Mouse (Mus musculus) spleen, postnatal 14 days (tissue): ENCODE measurements around the gene Nt5c2.

Source experiments
- DNase-seq, 2 experiments: peaks; one replicate each; pipeline ENCODE4 v3.0.0; 2021 to 2022; ENCODE audit warnings: low spot score in 2 of 2

Nt5c2 gene

GRCm38 (mm10) chr19:46887811-46888527, 127.0 kb downstream of the Nt5c2 start:
- no peak for DNase-seq

GRCm38 (mm10) chr19:46886826-46887225, 128.1 kb downstream of the Nt5c2 start:
- no peak for DNase-seq

DNA sequence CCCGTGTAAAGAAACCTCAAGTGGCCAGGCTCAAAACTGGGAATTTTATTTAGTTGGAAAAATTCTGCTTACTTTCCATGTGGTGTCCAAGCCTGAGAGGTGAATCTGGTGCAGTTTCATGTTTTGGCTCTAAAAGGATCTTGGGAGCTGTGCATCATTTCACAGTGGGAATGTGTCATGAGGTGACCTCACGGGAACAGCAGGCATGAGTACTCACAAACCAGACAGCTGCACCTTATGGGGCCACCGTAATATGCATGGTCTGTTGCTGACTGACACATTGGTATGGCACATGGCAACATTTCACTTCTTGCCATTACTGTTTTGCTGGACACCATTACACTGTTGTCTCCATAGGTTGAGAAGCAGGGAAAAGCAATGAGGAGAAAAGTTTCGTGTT, 129.6 kb downstream of the Nt5c2 start:
- no peak for DNase-seq

DNA sequence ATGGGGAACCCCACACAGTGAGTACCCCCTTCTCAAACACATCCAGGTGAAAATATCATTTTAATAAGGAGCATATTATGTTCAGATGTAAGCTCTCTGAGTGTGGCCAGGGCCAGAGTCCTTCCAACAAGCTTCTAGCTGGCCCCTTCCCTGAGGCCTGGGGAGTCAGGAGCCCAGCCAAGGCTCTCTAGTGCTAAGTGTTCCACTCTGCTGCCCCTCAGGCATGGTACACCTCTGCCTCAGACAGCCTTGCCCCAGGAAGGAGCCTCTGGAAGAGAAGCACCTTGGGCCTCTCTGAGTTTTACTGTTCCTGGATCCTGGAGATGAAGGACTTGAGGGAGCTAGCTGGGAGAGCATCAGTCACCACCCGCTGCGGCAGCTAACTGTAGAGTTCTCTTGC, 135.1 kb downstream of the Nt5c2 start:
- DNase-seq = no peak

- DNase-seq = peak; percentile 27 to 42
Observed at GRCm38 (mm10) chr19:46878346-46878745, 136.6 kb downstream of the Nt5c2 start.

DNA sequence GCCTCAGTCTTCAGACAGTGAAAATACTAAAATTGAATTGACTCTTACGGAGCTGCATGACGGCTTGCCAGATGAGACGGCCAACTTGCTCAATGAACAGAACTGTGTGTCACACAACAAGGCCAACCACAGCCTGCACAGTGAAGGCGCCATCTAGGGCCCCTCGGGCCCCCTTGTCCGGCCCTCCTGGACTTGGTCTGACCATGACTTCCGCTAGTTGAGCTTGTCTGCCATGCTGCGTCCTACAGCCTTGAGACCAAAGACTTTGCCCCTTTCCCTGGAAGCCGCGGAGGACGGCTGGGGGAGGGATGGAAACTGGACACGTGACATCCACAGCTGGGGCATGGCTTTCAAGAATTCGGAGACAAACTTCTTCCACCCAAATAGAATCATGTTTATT, 137.1 kb downstream of the Nt5c2 start:
- no peak for DNase-seq

GRCm38 (mm10) chr19:46875790-46876189, 139.2 kb downstream of the Nt5c2 start:
- DNase-seq = peak; percentile 72 to 82

DNA sequence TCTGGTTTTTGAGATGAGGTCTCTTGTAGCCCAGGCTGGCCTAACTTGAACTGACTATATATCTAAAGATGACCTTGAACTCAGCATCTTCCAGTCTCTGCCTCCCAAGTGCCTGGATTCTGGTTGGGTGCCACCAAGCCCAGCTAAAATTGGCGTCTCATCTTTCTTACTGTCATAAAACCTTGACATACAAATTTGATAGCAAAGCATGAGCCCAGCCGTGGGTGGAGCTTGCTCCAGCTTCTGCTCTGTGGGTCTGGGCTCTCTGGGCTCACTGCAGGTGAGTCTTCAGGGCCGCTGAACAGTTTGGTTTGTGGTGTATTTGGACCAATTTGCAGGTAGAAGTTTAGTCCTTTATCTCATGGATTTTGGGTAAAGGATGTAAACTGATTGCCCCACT, 141.0 kb downstream of the Nt5c2 start:
- no peak for DNase-seq

DNA sequence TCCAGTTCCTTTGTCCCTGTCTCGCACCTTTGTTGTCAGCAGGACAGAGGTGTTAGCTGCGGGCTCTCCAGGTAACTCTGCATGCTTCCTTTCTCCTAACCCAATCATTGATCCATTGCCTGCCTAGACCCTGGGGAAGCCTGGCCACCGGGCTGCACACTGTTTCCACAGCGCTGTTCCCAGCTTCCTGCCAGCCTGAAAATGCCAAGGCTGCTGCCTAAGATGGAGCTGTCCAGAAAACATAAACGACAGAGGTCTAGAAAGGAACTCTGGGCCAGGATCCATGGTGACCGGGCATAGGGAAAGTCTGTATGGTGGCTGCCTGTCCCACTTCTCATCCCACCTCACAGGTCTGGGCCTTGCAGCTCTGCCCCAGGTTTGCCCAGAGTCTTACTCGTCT, 143.3 kb downstream of the Nt5c2 start:
- no peak for DNase-seq

GRCm38 (mm10) chr19:46871096-46871495, 143.9 kb downstream of the Nt5c2 start:
- no peak for DNase-seq

- peak; percentile 71 to 79 for DNase-seq
Observed at GRCm38 (mm10) chr19:46869526-46869925, 145.4 kb downstream of the Nt5c2 start.

DNA sequence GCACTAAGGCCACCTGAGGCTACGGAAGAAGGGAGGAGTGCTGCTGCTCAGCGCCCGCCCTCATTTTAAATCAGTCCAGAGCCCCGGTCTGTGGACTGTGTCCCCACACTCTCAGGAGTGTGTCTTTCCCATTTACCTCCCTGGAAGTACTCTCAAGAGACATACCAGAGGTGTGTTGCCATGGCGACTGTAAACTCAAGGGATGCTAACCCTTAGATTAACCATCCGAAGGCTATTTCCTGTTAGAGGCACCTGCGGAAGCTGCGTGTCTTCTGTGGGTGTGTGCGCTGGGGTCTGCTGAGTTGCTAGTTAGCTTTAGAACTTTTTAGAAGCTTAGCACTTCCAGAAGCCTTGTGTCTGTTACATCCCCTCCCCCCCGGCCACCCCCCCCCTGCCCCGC, 145.9 kb downstream of the Nt5c2 start:
- DNase-seq = no peak

- no peak for DNase-seq
Observed at GRCm38 (mm10) chr19:46865381-46865780, 149.6 kb downstream of the Nt5c2 start.

- no peak for DNase-seq
Observed at GRCm38 (mm10) chr19:46864731-46865331, 150.1 kb downstream of the Nt5c2 start.

DNA sequence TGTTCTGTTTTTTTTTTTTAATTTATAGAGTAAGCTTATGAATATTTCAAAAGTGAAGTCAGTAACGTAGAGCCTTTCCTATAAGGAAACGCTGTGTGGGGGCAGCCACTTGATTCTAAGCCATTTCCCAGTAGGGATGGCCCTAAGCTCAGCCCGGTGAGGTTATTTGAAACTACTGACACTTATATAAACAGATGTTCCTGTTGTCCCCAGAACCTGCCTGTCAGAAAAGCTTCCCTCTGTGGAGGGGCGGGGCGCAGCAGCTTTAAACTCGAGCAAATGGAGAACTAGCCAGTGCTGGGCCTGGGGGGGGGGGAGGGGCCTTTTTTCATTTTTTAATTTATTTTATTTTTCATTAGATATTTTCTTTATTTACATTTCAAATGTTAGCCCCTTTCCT, 150.9 kb downstream of the Nt5c2 start:
- no peak for DNase-seq

GRCm38 (mm10) chr19:46863236-46863927, 151.6 kb downstream of the Nt5c2 start:
- DNase-seq = no peak

DNA sequence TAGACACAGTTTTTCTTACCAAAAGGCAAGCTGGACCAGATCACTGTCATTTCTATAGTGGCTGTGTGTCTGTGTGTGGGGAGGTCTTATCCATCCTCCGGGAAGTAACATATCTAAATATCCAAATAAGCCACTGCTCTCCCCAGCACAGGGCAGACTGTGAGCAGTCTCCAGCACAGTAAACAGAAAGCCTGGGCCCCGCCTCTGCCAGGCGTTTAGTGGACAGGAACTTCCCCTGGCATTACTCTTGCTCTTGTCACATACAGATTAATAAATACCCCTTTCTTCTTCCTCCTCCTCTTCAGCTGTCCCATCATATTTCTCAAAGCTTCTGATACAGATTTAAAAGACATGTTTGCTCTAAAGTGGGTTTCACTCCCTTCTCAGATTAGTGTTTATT, 152.4 kb downstream of the Nt5c2 start:
- no peak for DNase-seq

- DNase-seq = no peak
Observed at GRCm38 (mm10) chr19:46858200-46858599, 156.8 kb downstream of the Nt5c2 start.

- no peak for DNase-seq
Observed at GRCm38 (mm10) chr19:46857277-46857989, 157.5 kb downstream of the Nt5c2 start.

DNA sequence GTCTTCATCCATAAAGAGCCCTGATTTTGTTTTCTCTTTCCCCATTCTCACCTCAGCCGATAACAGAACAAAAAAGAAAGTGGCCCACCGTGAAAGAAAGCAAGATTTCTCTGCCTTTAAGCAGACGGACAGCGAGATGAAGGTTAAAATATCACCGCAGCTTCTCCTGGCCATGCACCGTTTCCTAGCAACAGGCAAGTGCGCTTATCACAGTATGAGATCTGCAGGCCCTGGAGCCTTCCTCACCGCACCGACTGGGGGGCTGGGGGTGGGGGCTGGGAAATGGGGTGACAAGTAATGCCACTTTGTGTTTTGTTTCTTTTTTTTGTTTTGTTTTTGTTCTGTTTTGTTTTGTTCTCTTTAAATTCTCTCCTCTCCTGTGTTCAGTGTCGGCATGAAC, 158.2 kb downstream of the Nt5c2 start:
- no peak for DNase-seq

DNA sequence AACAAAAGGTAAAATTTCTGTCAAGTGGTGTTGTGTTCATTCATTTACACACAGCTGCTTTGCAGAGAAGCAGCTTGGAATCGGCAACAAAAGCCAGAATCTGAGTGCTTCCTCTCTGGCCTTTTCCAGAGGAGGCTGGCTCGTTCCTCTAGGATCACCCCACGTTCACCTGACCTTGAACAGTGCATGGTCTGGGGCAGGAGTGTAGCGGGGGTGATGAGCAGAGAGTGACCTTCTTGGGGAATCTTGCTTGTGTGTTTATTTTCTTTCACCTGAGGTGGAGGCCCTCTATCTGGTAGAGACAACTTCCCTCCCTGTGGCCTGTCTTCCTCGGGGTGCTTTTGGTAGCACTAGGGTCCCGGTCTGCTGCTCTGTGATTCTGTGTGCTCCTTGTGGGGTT, 158.7 kb downstream of the Nt5c2 start:
- DNase-seq = no peak

DNA sequence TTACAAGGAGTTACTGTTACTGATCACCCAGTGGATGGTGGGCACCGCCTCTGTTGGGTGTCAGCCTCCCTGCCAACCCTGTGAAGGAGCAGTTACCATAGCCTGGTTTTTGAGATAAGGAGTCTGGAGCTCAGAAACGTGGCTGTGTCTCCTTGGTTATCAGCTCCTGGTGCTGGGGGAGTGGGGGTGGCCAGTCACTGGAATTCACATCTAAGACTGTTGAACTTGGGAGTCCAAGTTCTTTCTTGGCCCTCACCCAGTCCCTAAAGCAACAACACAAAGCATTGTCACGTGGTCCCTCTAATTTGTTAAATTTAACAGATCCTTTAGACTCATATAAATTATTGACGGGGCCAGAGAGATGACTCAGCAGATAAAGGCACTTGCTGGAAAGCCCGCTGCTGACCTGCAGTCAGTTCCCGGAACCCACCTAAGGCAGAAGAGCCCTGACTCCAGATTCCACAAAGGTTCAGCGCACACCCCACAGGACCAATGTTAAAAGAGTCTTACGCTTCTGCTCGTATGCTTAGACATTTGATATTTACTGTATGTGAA, 165.4 kb downstream of the Nt5c2 start:
- DNase-seq = peak; percentile 44 to 54
